Mouse (Mus musculus) stomach, embryonic 15.5 days (tissue): ENCODE measurements at regions not wholly inside any gene's neighbourhood (a gene's known extent, or its start where the extent isn't known, plus 50 kb on each side); places are given as distances from the start of the nearest gene placed in this dataset.

Experiments used
- ATAC-seq: fragments of 200-750 bp; cut with Nextera tagmentation; 2 replicates; pipeline ENCODE4 v1.8.0; 2017; ENCODE audit warnings: low read depth, moderate number of reproducible peaks, moderate TSS enrichment; ENCODE audit not compliant: insufficient read depth, low FRiP score
- H3K27ac ChIP-seq: fragments of 300-500 bp; sonication (generic); 2 replicates; pipeline ENCODE4 v1.5.1; 2015; ENCODE audit warnings: mild to moderate bottlenecking, inconsistent platforms
- H3K27me3 ChIP-seq: fragments of 300-500 bp; sonication (generic); replicated peaks from 2 replicates; pipeline ENCODE4 v1.6.1; 2015; ENCODE audit warnings: inconsistent platforms
- H3K36me3 ChIP-seq: fragments of 300-500 bp; sonication (generic); 2 replicates; pipeline ENCODE4 v1.6.1; 2015; ENCODE audit warnings: inconsistent platforms
- H3K4me1 ChIP-seq: fragments of 300-500 bp; sonication (generic); 2 replicates; pipeline ENCODE4 v1.6.1; 2015; ENCODE audit warnings: inconsistent platforms
- H3K4me2 ChIP-seq: fragments of 300-500 bp; sonication (generic); 2 replicates; pipeline ENCODE4 v1.6.1; 2015; ENCODE audit warnings: mild to moderate bottlenecking, inconsistent platforms
- H3K4me3 ChIP-seq: fragments of 300-500 bp; sonication (generic); replicated peaks from 2 replicates; pipeline ENCODE4 v1.5.1; 2015; ENCODE audit warnings: inconsistent platforms
- H3K9ac ChIP-seq: fragments of 300-500 bp; sonication (generic); 2 replicates; pipeline ENCODE4 v1.6.1; 2015; ENCODE audit warnings: inconsistent platforms
- H3K9me3 ChIP-seq: fragments of 300-500 bp; sonication (generic); 2 replicates; pipeline ENCODE4 v1.6.1; 2016; ENCODE audit warnings: inconsistent platforms
- WGBS: fragments of 180-500 bp; shearing (Covaris S2); methylation state at CpG from one replicate; pipeline ENCODE4 v1.1.7; 2015; 5-methylcytosine and 5-hydroxymethylcytosine counted together

- Histone ChIP-seq H3K4me2 (no peak overlapping the region), H3K27ac (no peak overlapping the region; the same call in 1 of the 2 replicates), H3K4me1 (peaks cover 9% of the 10 kb centered on the region; the same call in 1 of the 2 replicates), H3K4me3 (no peak overlapping the region), H3K27me3 (no peaks in the 10 kb centered on the region), H3K9me3 (no peaks in the 10 kb centered on the region), H3K36me3 (no peaks in the 10 kb centered on the region), H3K9ac (no peak overlapping the region)
- WGBS, result 59% methylated on average over 3 of the region's 3 CpGs
- ATAC-seq, result no peak
Observed at GRCm38 (mm10) chr12:69481420-69481819, 101.4 kb downstream of the Vcpkmt start.

GRCm38 (mm10) chr12:69476631-69477091, 104.4 kb upstream of the Gm9887 start:
- no peaks in the 10 kb centered on the region for H3K36me3 ChIP-seq
- 23% methylated on average over 18 of the region's 18 CpGs for WGBS
- H3K4me1 ChIP-seq, result peaks cover 30% of the 10 kb centered on the region
- no peak for ATAC-seq
- H3K4me3 ChIP-seq, result no peak overlapping the region
- no peaks in the 10 kb centered on the region for H3K9me3 ChIP-seq
- H3K27ac ChIP-seq, result no peak overlapping the region
- peak overlapping the region; percentile 45 for H3K4me2 ChIP-seq
- no peaks in the 10 kb centered on the region for H3K27me3 ChIP-seq
- H3K9ac ChIP-seq, result no peak overlapping the region

GRCm38 (mm10) chr12:69476131-69476530, 103.9 kb upstream of the Gm9887 start:
- Histone ChIP-seq H3K4me1 (peaks cover 27% of the 10 kb centered on the region), H3K27me3 (no peaks in the 10 kb centered on the region), H3K36me3 (no peaks in the 10 kb centered on the region), H3K9ac (no peak overlapping the region), H3K4me3 (no peak overlapping the region), H3K9me3 (no peaks in the 10 kb centered on the region), H3K4me2 (no peak overlapping the region), H3K27ac (no peak overlapping the region)
- ATAC-seq, result no peak
- 82% methylated on average over 4 of the region's 4 CpGs for WGBS

GRCm38 (mm10) chr12:69474916-69475661, 102.8 kb upstream of the Gm9887 start:
- H3K27ac ChIP-seq, result peak overlapping the region; percentile 63

GRCm38 (mm10) chr12:69474141-69474915, 102.1 kb upstream of the Gm9887 start:
- H3K4me1 ChIP-seq, result peaks cover 27% of the 10 kb centered on the region
- peak; percentile 32; the same call in 1 of the 2 replicates for ATAC-seq
- H3K4me3 ChIP-seq, result no peak overlapping the region
- no peak overlapping the region for H3K9ac ChIP-seq
- peak overlapping the region; percentile 63 for H3K27ac ChIP-seq
- no peaks in the 10 kb centered on the region for H3K27me3 ChIP-seq
- H3K9me3 ChIP-seq, result no peaks in the 10 kb centered on the region
- peak overlapping the region; percentile 21; the same call in 1 of the 2 replicates for H3K4me2 ChIP-seq
- H3K36me3 ChIP-seq, result no peaks in the 10 kb centered on the region
- 26% methylated on average over 14 of the region's 14 CpGs for WGBS

More at GRCm38 (mm10) chr12:69474916-69475661, 102.8 kb upstream of the Gm9887 start:
- WGBS, result 57% methylated on average over 17 of the region's 17 CpGs
- Histone ChIP-seq H3K36me3 (no peaks in the 10 kb centered on the region), H3K9ac (no peak overlapping the region), H3K4me1 (peaks cover 27% of the 10 kb centered on the region), H3K4me3 (no peak overlapping the region), H3K4me2 (peak overlapping the region; percentile 21; the same call in 1 of the 2 replicates), H3K9me3 (no peaks in the 10 kb centered on the region), H3K27me3 (no peaks in the 10 kb centered on the region)
- peak; percentile 60; the same call in 1 of the 2 replicates for ATAC-seq

GRCm38 (mm10) chr12:69473379-69474057, 101.3 kb upstream of the Gm9887 start:
- Histone ChIP-seq H3K4me3 (no peak overlapping the region), H3K4me1 (peaks cover 27% of the 10 kb centered on the region), H3K27ac (peak overlapping the region; percentile 63), H3K36me3 (no peaks in the 10 kb centered on the region), H3K9ac (no peak overlapping the region), H3K27me3 (no peaks in the 10 kb centered on the region), H3K9me3 (no peaks in the 10 kb centered on the region), H3K4me2 (no peak overlapping the region)
- 77% methylated on average over 13 of the region's 13 CpGs for WGBS
- ATAC-seq, result no peak

GRCm38 (mm10) chr12:69472912-69473311, 100.7 kb upstream of the Gm9887 start:
- no peak overlapping the region for H3K4me2 ChIP-seq
- no peaks in the 10 kb centered on the region for H3K9me3 ChIP-seq
- no peaks in the 10 kb centered on the region for H3K27me3 ChIP-seq
- peak overlapping the region; percentile 63; the same call in 1 of the 2 replicates for H3K27ac ChIP-seq
- H3K4me3 ChIP-seq, result no peak overlapping the region
- 88% methylated on average over 9 of the region's 9 CpGs for WGBS
- no peak for ATAC-seq
- no peaks in the 10 kb centered on the region for H3K36me3 ChIP-seq
- peaks cover 27% of the 10 kb centered on the region for H3K4me1 ChIP-seq
- H3K9ac ChIP-seq, result no peak overlapping the region

GRCm38 (mm10) chr12:69471876-69472275, 99.6 kb upstream of the Gm9887 start:
- WGBS, result 52% methylated on average over 5 of the region's 5 CpGs
- no peaks in the 10 kb centered on the region for H3K9me3 ChIP-seq
- no peak overlapping the region for H3K27ac ChIP-seq
- peaks cover 29% of the 10 kb centered on the region for H3K4me1 ChIP-seq
- H3K36me3 ChIP-seq, result no peaks in the 10 kb centered on the region
- no peak overlapping the region for H3K9ac ChIP-seq
- no peaks in the 10 kb centered on the region for H3K27me3 ChIP-seq
- no peak overlapping the region for H3K4me2 ChIP-seq
- no peak for ATAC-seq
- H3K4me3 ChIP-seq, result no peak overlapping the region

- H3K4me1 ChIP-seq, result peaks cover 11% of the 10 kb centered on the region
- no peak overlapping the region for H3K4me3 ChIP-seq
- no peak overlapping the region for H3K4me2 ChIP-seq
- no peaks in the 10 kb centered on the region for H3K9me3 ChIP-seq
- no peaks in the 10 kb centered on the region for H3K27me3 ChIP-seq
- H3K27ac ChIP-seq, result no peak overlapping the region
- ATAC-seq, result no peak
- no peaks in the 10 kb centered on the region for H3K36me3 ChIP-seq
- H3K9ac ChIP-seq, result no peak overlapping the region
- WGBS, result 74% methylated on average over 6 of the region's 6 CpGs
Observed at GRCm38 (mm10) chr12:69469004-69469403, 96.7 kb upstream of the Gm9887 start.

- H3K4me3 ChIP-seq, result no peak overlapping the region
Observed at GRCm38 (mm10) chr12:69467363-69467762, 95.1 kb upstream of the Gm9887 start.

GRCm38 (mm10) chr12:69464906-69465305, 92.6 kb upstream of the Gm9887 start:
- H3K36me3 ChIP-seq, result no peaks in the 10 kb centered on the region
- H3K27me3 ChIP-seq, result no peaks in the 10 kb centered on the region
- ATAC-seq, result no peak
- H3K27ac ChIP-seq, result no peak overlapping the region
- H3K4me1 ChIP-seq, result 0 out of 2 replicates have a peak, but pooled peaks cover 4% of the 10 kb centered on the region
- H3K9me3 ChIP-seq, result no peaks in the 10 kb centered on the region
- no peak overlapping the region for H3K9ac ChIP-seq
- WGBS, result 77% methylated on average over 8 of the region's 8 CpGs
- H3K4me2 ChIP-seq, result no peak overlapping the region
- no peak overlapping the region for H3K4me3 ChIP-seq

More at GRCm38 (mm10) chr12:69467363-69467762, 95.1 kb upstream of the Gm9887 start:
- H3K9me3 ChIP-seq, result no peaks in the 10 kb centered on the region
- H3K27ac ChIP-seq, result no peak overlapping the region
- WGBS, result 56% methylated on average over 4 of the region's 4 CpGs
- no peak overlapping the region for H3K4me2 ChIP-seq
- H3K27me3 ChIP-seq, result no peaks in the 10 kb centered on the region
- no peaks in the 10 kb centered on the region for H3K36me3 ChIP-seq
- H3K4me1 ChIP-seq, result 0 out of 2 replicates have a peak, but pooled peaks cover 4% of the 10 kb centered on the region
- H3K9ac ChIP-seq, result no peak overlapping the region
- no peak for ATAC-seq
